Mouse (Mus musculus) brain, adult 10 weeks (tissue): Measurements from ENCODE around the gene Rnase10. TPM values are rescaled to one million over a fixed set of nuclear protein-coding genes. Genes with fewer than 3 reads are reported as not detected.

Source experiments
- polyA plus RNA-seq: library from polyadenylated mRNA; stranded (reverse); fragments of 350-450 nt; fragmentation: Illumina TruSeq; extraction: RNeasy Lipid Tissue Mini Kit (QIAGEN cat#74804); gene quantifications from one replicate; pipeline ENCODE4 v1.2.3, GENCODE M21; 2015; ENCODE audit warnings: low read depth, low replicate concordance

Gene Rnase10
- not detected for polyA plus RNA-seq

GRCm38 (mm10) chr14:51007152-51007801, at the start of gene Rnase10:
TSS of gene Rnase10 (plus strand) at chr14:51007751.

GRCm38 (mm10) chr14:51041769-51042168, 34.2 kb downstream of the Rnase10 start, which contains the start of gene Rnase9:
TSS of gene Rnase9 (minus strand) at chr14:51041869.

GRCm38 (mm10) chr14:51050063-51050462, 42.5 kb downstream of the Rnase10 start, which contains the start of gene Rnase11:
TSS of gene Rnase11 (minus strand) at chr14:51050163.

GRCm38 (mm10) chr14:51057401-51057831, 49.9 kb downstream of the Rnase10 start, which contains the start of gene Rnase12:
TSS of gene Rnase12 (minus strand) at chr14:51057661.

Other genes with a start within 250 kb of the Rnase10 start
- gene Ttc5, start 222.2 kb upstream of the Rnase10 start, polyA plus RNA-seq = 57.8 TPM
- not detected for gene Ccnb1ip1, start 200.0 kb upstream of the Rnase10 start, polyA plus RNA-seq
- 26.5 TPM for gene Parp2, start 199.9 kb upstream of the Rnase10 start, polyA plus RNA-seq
- gene Tep1, start 137.2 kb upstream of the Rnase10 start, polyA plus RNA-seq = 7.2 TPM
- gene Klhl33, start 110.2 kb upstream of the Rnase10 start, polyA plus RNA-seq = 4.0 TPM
- gene Osgep, start 82.9 kb upstream of the Rnase10 start, polyA plus RNA-seq = 56.7 TPM
- gene Apex1, start 82.8 kb upstream of the Rnase10 start, polyA plus RNA-seq = 67.7 TPM
- gene Pip4p1, start 76.9 kb upstream of the Rnase10 start, polyA plus RNA-seq = 131 TPM
- gene Pnp, start 76.7 kb upstream of the Rnase10 start, polyA plus RNA-seq = 18.9 TPM
- 29.9 TPM for gene Gm49342, start 63.2 kb upstream of the Rnase10 start, polyA plus RNA-seq
- 1.4 TPM for gene Pnp2, start 51.8 kb upstream of the Rnase10 start, polyA plus RNA-seq
- gene Rnase9, start 34.1 kb downstream of the Rnase10 start, polyA plus RNA-seq = not detected
- gene Rnase11, start 42.4 kb downstream of the Rnase10 start, polyA plus RNA-seq = not detected
- gene Rnase12, start 49.9 kb downstream of the Rnase10 start, polyA plus RNA-seq = not detected
- not detected for gene Olfr750, start 66.7 kb downstream of the Rnase10 start, polyA plus RNA-seq
- gene Rnase4, start 83.3 kb downstream of the Rnase10 start, polyA plus RNA-seq = 36.0 TPM
- 4.3 TPM for gene Ang, start 83.4 kb downstream of the Rnase10 start, polyA plus RNA-seq
- not detected for gene Eddm3b, start 106.7 kb downstream of the Rnase10 start, polyA plus RNA-seq
- 1.1 TPM for gene Rnase6, start 116.2 kb downstream of the Rnase10 start, polyA plus RNA-seq
- not detected for gene Rnase1, start 139.0 kb downstream of the Rnase10 start, polyA plus RNA-seq
- gene Rnase2b, start 154.5 kb downstream of the Rnase10 start, polyA plus RNA-seq = not detected
- gene Ang2, start 191.4 kb downstream of the Rnase10 start, polyA plus RNA-seq = not detected
- gene Ear14, start 195.6 kb downstream of the Rnase10 start, polyA plus RNA-seq = not detected
- gene Rnase2a, start 248.4 kb downstream of the Rnase10 start, polyA plus RNA-seq = not detected